Mouse (Mus musculus): Measurements from ENCODE around the gene Igfbp6. TPM values are rescaled to one million over a fixed set of nuclear protein-coding genes. Genes with fewer than 3 reads are reported as not detected.
A peak's percentile ranks its signal among the peaks of the same experiment; 100 is the strongest.

The Igfbp6 gene
- polyA plus RNA-seq, 1 experiment from 2014 or later: 0.74 TPM

- Histone ChIP-seq H3K9ac (replicated peaks; ENCODE audit: low read depth, low read length) (no peak overlapping the region), H3K27ac (ENCODE audit: low read depth, low read length) (no peak overlapping the region), H3K36me3 (ENCODE audit: control insufficient read depth, insufficient read depth, low read length) (no peaks in the 10 kb centered on the region), H3K4me3 (ENCODE audit: low read depth, low read length) (no peak overlapping the region; the same call in 1 of the 2 replicates), H3K4me2 (ENCODE audit: low read depth, low read length) (no peak overlapping the region), H3K27me3 (ENCODE audit: control insufficient read depth, insufficient read depth, low read length) (peaks cover 18% of the 10 kb centered on the region), H3K9me3 (ENCODE audit: control insufficient read depth, low read length) (no peaks in the 10 kb centered on the region), H3K4me1 (ENCODE audit: control insufficient read depth, insufficient read depth, low read length) (no peaks in the 10 kb centered on the region)
- no peak for ATAC-seq (ENCODE audit: low read depth)
- WGBS: 36% methylated on average over 13 of the region's 13 CpGs
Observed at GRCm38 (mm10) chr15:102107689-102108573, 36.2 kb upstream of the Igfbp6 start.

- Histone ChIP-seq H3K27ac (ENCODE audit: low read depth, low read length) (no peak overlapping the region), H3K36me3 (ENCODE audit: control insufficient read depth, insufficient read depth, low read length) (no peaks in the 10 kb centered on the region), H3K9ac (replicated peaks; ENCODE audit: low read depth, low read length) (0 out of 2 replicates have a peak overlapping the region, but pooled peaks have one; percentile 25), H3K4me3 (ENCODE audit: low read depth, low read length) (no peak overlapping the region), H3K4me2 (ENCODE audit: low read depth, low read length) (no peak overlapping the region), H3K9me3 (ENCODE audit: control insufficient read depth, low read length) (no peaks in the 10 kb centered on the region), H3K27me3 (ENCODE audit: control insufficient read depth, insufficient read depth, low read length) (peaks cover 18% of the 10 kb centered on the region), H3K4me1 (ENCODE audit: control insufficient read depth, insufficient read depth, low read length) (no peaks in the 10 kb centered on the region)
- ATAC-seq (ENCODE audit: low read depth): no peak
- 52% methylated on average over 18 of the region's 18 CpGs for WGBS
Observed at GRCm38 (mm10) chr15:102108651-102109525, 35.3 kb upstream of the Igfbp6 start.

- Histone ChIP-seq H3K27me3 (ENCODE audit: control insufficient read depth, insufficient read depth, low read length) (peaks cover 18% of the 10 kb centered on the region), H3K9ac (replicated peaks; ENCODE audit: low read depth, low read length) (no peak overlapping the region), H3K9me3 (ENCODE audit: control insufficient read depth, low read length) (no peaks in the 10 kb centered on the region), H3K4me1 (ENCODE audit: control insufficient read depth, insufficient read depth, low read length) (no peaks in the 10 kb centered on the region), H3K4me3 (ENCODE audit: low read depth, low read length) (no peak overlapping the region), H3K36me3 (ENCODE audit: control insufficient read depth, insufficient read depth, low read length) (no peaks in the 10 kb centered on the region), H3K4me2 (ENCODE audit: low read depth, low read length) (no peak overlapping the region), H3K27ac (ENCODE audit: low read depth, low read length) (no peak overlapping the region)
- WGBS: 94% methylated on average over 7 of the region's 7 CpGs
- ATAC-seq (ENCODE audit: low read depth): no peak
Observed at GRCm38 (mm10) chr15:102110271-102110670, 33.9 kb upstream of the Igfbp6 start.

GRCm38 (mm10) chr15:102110701-102111494 is 33.3 kb upstream of the Igfbp6 start:
- Histone ChIP-seq H3K9me3 (ENCODE audit: control insufficient read depth, low read length) (no peaks in the 10 kb centered on the region), H3K4me1 (ENCODE audit: control insufficient read depth, insufficient read depth, low read length) (peaks cover under 1% of the 10 kb centered on the region; the same call in 1 of the 2 replicates), H3K27ac (ENCODE audit: low read depth, low read length) (no peak overlapping the region), H3K4me3 (ENCODE audit: low read depth, low read length) (no peak overlapping the region), H3K4me2 (ENCODE audit: low read depth, low read length) (no peak overlapping the region), H3K27me3 (ENCODE audit: control insufficient read depth, insufficient read depth, low read length) (peaks cover 15% of the 10 kb centered on the region), H3K9ac (replicated peaks; ENCODE audit: low read depth, low read length) (no peak overlapping the region), H3K36me3 (ENCODE audit: control insufficient read depth, insufficient read depth, low read length) (no peaks in the 10 kb centered on the region)
- 79% methylated on average over 29 of the region's 29 CpGs for WGBS
- ATAC-seq (ENCODE audit: low read depth): no peak

DNA sequence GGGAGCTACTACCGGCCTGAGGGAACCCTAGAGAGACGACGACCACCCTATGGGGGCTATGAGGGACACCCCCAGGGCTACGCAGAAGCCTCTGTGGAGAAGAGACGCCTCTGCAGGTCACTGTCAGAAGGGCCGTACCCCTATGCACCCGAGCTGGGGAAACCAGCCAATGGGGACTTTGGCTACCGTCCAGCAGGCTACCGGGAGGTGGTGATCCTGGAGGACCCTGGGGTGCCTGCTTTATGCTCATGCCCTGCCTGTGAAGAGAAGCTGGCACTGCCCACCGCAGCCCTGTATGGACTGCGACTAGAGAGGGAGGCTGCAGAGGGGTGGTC is 32.7 kb upstream of the Igfbp6 start:
- peaks cover 9% of the 10 kb centered on the region for H3K27me3 ChIP-seq (ENCODE audit: control insufficient read depth, insufficient read depth, low read length)
- ATAC-seq (ENCODE audit: low read depth): no peak
- peaks cover 3% of the 10 kb centered on the region; the same call in 1 of the 2 replicates for H3K4me1 ChIP-seq (ENCODE audit: control insufficient read depth, insufficient read depth, low read length)
- WGBS: 78% methylated on average over 11 of the region's 11 CpGs
- no peaks in the 10 kb centered on the region for H3K36me3 ChIP-seq (ENCODE audit: control insufficient read depth, insufficient read depth, low read length)
- no peak overlapping the region for H3K4me2 ChIP-seq (ENCODE audit: low read depth, low read length)
- no peaks in the 10 kb centered on the region for H3K9me3 ChIP-seq (ENCODE audit: control insufficient read depth, low read length)
- no peak overlapping the region for H3K9ac ChIP-seq (replicated peaks; ENCODE audit: low read depth, low read length)
- H3K27ac ChIP-seq (ENCODE audit: low read depth, low read length): no peak overlapping the region
- no peak overlapping the region for H3K4me3 ChIP-seq (ENCODE audit: low read depth, low read length)

DNA sequence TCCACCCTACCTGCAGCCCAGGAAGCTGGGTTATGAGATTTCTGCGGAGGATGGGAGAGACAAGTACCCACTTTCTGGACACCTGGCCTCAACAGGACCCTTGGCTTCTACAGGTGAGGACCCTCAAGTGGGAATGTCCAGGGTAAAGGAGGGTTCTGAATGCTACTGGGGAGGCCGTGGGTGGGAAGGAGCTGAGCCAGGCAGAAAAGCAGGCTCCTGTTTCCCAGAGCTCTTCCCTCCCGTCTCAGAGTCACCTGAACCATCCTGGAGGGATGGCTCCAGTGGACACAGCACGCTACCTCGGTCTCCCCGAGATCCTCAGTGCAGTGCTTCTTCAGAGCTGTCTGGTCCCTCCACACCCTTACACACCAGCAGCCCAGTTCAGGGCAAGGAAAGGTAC is 32.0 kb upstream of the Igfbp6 start:
- no peak for ATAC-seq (ENCODE audit: low read depth)
- Histone ChIP-seq H3K9me3 (ENCODE audit: control insufficient read depth, low read length) (no peaks in the 10 kb centered on the region), H3K36me3 (ENCODE audit: control insufficient read depth, insufficient read depth, low read length) (peaks cover 5% of the 10 kb centered on the region; the same call in 1 of the 2 replicates), H3K4me1 (ENCODE audit: control insufficient read depth, insufficient read depth, low read length) (peaks cover 3% of the 10 kb centered on the region; the same call in 1 of the 2 replicates), H3K4me3 (ENCODE audit: low read depth, low read length) (no peak overlapping the region), H3K4me2 (ENCODE audit: low read depth, low read length) (no peak overlapping the region), H3K27ac (ENCODE audit: low read depth, low read length) (no peak overlapping the region), H3K9ac (replicated peaks; ENCODE audit: low read depth, low read length) (no peak overlapping the region), H3K27me3 (ENCODE audit: control insufficient read depth, insufficient read depth, low read length) (0 out of 2 replicates have a peak, but pooled peaks cover 3% of the 10 kb centered on the region)
- 89% methylated on average over 6 of the region's 6 CpGs for WGBS

DNA sequence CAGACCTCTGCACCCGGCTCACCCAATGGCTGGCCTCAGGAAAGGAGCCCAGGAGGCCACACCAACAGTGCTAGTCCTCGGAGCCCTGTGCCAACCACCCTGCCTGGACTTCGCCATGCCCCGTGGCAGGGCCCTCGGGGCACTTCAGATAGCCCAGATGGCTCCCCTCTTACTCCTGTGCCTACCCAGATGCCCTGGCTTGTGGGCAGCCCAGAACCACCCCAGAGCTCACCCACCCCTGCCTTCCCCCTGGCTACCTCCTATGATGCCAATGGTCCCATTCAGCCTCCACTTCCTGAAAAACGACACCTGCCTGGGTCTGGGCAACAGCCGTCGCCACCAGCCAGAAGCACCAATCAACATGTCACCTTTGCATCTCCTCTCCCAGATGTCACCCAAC is 31.3 kb upstream of the Igfbp6 start:
- Histone ChIP-seq H3K9me3 (ENCODE audit: control insufficient read depth, low read length) (no peaks in the 10 kb centered on the region), H3K36me3 (ENCODE audit: control insufficient read depth, insufficient read depth, low read length) (peaks cover 8% of the 10 kb centered on the region; the same call in 1 of the 2 replicates), H3K4me1 (ENCODE audit: control insufficient read depth, insufficient read depth, low read length) (peaks cover 3% of the 10 kb centered on the region; the same call in 1 of the 2 replicates), H3K4me2 (ENCODE audit: low read depth, low read length) (no peak overlapping the region), H3K4me3 (ENCODE audit: low read depth, low read length) (no peak overlapping the region), H3K9ac (replicated peaks; ENCODE audit: low read depth, low read length) (no peak overlapping the region), H3K27me3 (ENCODE audit: control insufficient read depth, insufficient read depth, low read length) (0 out of 2 replicates have a peak, but pooled peaks cover under 1% of the 10 kb centered on the region), H3K27ac (ENCODE audit: low read depth, low read length) (no peak overlapping the region)
- WGBS: 87% methylated on average over 8 of the region's 8 CpGs
- ATAC-seq (ENCODE audit: low read depth): no peak

GRCm38 (mm10) chr15:102113674-102114073 is 30.5 kb upstream of the Igfbp6 start:
- Histone ChIP-seq H3K9me3 (ENCODE audit: control insufficient read depth, low read length) (no peaks in the 10 kb centered on the region), H3K27me3 (ENCODE audit: control insufficient read depth, insufficient read depth, low read length) (no peaks in the 10 kb centered on the region), H3K4me1 (ENCODE audit: control insufficient read depth, insufficient read depth, low read length) (peaks cover 3% of the 10 kb centered on the region; the same call in 1 of the 2 replicates), H3K27ac (ENCODE audit: low read depth, low read length) (no peak overlapping the region), H3K4me2 (ENCODE audit: low read depth, low read length) (no peak overlapping the region), H3K36me3 (ENCODE audit: control insufficient read depth, insufficient read depth, low read length) (peaks cover 15% of the 10 kb centered on the region), H3K9ac (replicated peaks; ENCODE audit: low read depth, low read length) (no peak overlapping the region), H3K4me3 (ENCODE audit: low read depth, low read length) (no peak overlapping the region)
- no peak for ATAC-seq (ENCODE audit: low read depth)
- 80% methylated on average over 4 of the region's 4 CpGs for WGBS
